Comparison of ENCODE assay signal across 28 mouse cellular contexts in the genomic region with DNA sequence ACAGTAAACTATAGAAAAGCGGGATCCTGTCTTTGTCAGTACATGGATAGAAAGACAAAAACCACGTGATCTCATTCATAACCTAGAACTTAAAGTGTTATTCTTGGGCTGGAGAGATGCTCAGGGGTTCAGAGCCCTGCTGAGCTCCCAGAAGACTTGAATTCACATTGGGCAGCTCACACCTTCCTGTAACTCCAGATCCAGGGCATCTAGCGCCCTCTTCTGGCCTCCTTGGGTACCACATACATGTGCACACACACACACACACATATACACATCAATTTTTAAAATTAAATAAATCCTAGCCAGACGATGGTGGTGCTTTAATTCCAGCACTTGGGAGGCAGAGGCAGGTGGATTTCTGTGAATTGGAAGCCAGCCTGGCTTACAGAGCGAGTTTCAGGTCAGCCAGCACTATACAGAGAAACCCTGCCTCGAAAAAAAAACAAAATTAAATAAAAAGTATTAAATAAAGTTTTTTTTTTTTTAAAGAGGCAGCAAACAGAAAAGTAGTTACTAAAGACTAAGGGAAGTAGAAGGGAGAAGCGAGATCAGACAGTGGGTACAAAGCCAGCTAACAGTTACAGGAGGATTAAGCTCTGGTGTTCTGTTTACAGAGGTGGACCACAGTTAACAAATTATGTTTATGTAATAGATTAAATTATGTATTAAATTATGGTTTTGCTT. TPM values are rescaled to one million over a fixed set of nuclear protein-coding genes. Genes with fewer than 3 reads are reported as not detected.
DNase-seq lines count a peak whose midpoint lies in the region; ATAC-seq and TF ChIP-seq lines count a peak whose summit lies in the region.
"Had no signal": no experiment of that assay in that cellular context is flagged by ENCODE, and none has a peak within 500 bp of the region (broad histone marks: within the 10 kb centered on the region; RNA-seq: fewer than 3 reads in every experiment).

No protein-coding gene starts in this region.

- no peaks in the 10 kb centered on the region for H3K36me3 ChIP-seq in intestine, postnatal 0 days (ENCODE audit: control insufficient read depth, insufficient read depth)
- H3K36me3 ChIP-seq in intestine, embryonic 16.5 days (ENCODE audit: control insufficient read depth, insufficient read depth, low read length), result no peaks in the 10 kb centered on the region
- H3K36me3 ChIP-seq in lung, postnatal 0 days (ENCODE audit: insufficient read depth, low read length), result no peaks in the 10 kb centered on the region
- no peaks in the 10 kb centered on the region for H3K36me3 ChIP-seq in ES-E14 (ENCODE audit: control insufficient read depth, insufficient read depth, low read length, poor library complexity, severe bottlenecking)
- no peaks in the 10 kb centered on the region for H3K36me3 ChIP-seq in small intestine, adult 2 months (ENCODE audit: control insufficient read depth, insufficient read depth, low read length)
- H3K36me3 ChIP-seq: embryonic facial prominence, embryonic 15.5 days; forebrain, embryonic 15.5 days; hindbrain, embryonic 15.5 days; intestine, embryonic 15.5 days; limb, embryonic 13.5 days; neural tube, embryonic 13.5 days had no signal

- WGBS in intestine, postnatal 0 days, result 80% methylated on average over 7 of the region's 7 CpGs
- WGBS in intestine, embryonic 16.5 days, result 78% methylated on average over 7 of the region's 7 CpGs
- WGBS in lung, postnatal 0 days, result 78% methylated on average over 7 of the region's 7 CpGs
- 82% methylated on average over 7 of the region's 7 CpGs for WGBS in small intestine, adult 2 months

- TF ChIP-seq EP300 in lung, postnatal 0 days (IDR thresholded peaks at IDR 0.05), result no peak

- H3K4me2 ChIP-seq in intestine, postnatal 0 days (replicated peaks; ENCODE audit: low read depth), result no peak overlapping the region
- H3K4me2 ChIP-seq in intestine, embryonic 16.5 days (ENCODE audit: low read depth, low read length), result no peak overlapping the region
- no peak overlapping the region for H3K4me2 ChIP-seq in lung, postnatal 0 days (replicated peaks; ENCODE audit: low read depth, low read length)
- H3K4me2 ChIP-seq: embryonic facial prominence, embryonic 15.5 days; forebrain, embryonic 15.5 days; hindbrain, embryonic 15.5 days; intestine, embryonic 15.5 days; limb, embryonic 13.5 days; neural tube, embryonic 13.5 days had no signal

- no peaks in the 10 kb centered on the region for H3K9me3 ChIP-seq in intestine, postnatal 0 days (ENCODE audit: control insufficient read depth)
- H3K9me3 ChIP-seq in intestine, embryonic 16.5 days (ENCODE audit: control insufficient read depth, low read length), result peaks cover 4% of the 10 kb centered on the region; the same call in 1 of the 2 replicates
- no peaks in the 10 kb centered on the region for H3K9me3 ChIP-seq in lung, postnatal 0 days (ENCODE audit: low read length)
- H3K9me3 ChIP-seq in ES-E14 (ENCODE audit: control insufficient read depth, insufficient read depth, low read depth, low read length), result no peaks in the 10 kb centered on the region
- H3K9me3 ChIP-seq: forebrain, embryonic 15.5 days; hindbrain, embryonic 15.5 days; intestine, embryonic 15.5 days; neural tube, embryonic 13.5 days had no signal

- H3K27ac ChIP-seq in intestine, postnatal 0 days (ENCODE audit: low read depth, low read length), result no peak overlapping the region
- H3K27ac ChIP-seq in intestine, embryonic 16.5 days (ENCODE audit: low read length), result no peak overlapping the region
- no peak overlapping the region for H3K27ac ChIP-seq in lung, postnatal 0 days (ENCODE audit: low read length)
- H3K27ac ChIP-seq in ES-E14 (ENCODE audit: insufficient read depth, low read depth, low read length, poor library complexity, severe bottlenecking), result no peak overlapping the region
- no peak overlapping the region for H3K27ac ChIP-seq in small intestine, adult 2 months (ENCODE audit: insufficient read depth, low read depth, low read length)
- H3K27ac ChIP-seq: embryonic facial prominence, embryonic 15.5 days; forebrain, embryonic 15.5 days; hindbrain, embryonic 15.5 days; intestine, embryonic 15.5 days; limb, embryonic 13.5 days; neural tube, embryonic 13.5 days had no signal

- peaks cover 3% of the 10 kb centered on the region for H3K27me3 ChIP-seq in intestine, postnatal 0 days (replicated peaks; ENCODE audit: control insufficient read depth, insufficient read depth, low read length)
- H3K27me3 ChIP-seq in intestine, embryonic 16.5 days (replicated peaks; ENCODE audit: control insufficient read depth, insufficient read depth, low read length), result peaks cover 10% of the 10 kb centered on the region; the same call in 1 of the 2 replicates
- H3K27me3 ChIP-seq in lung, postnatal 0 days (replicated peaks; ENCODE audit: insufficient read depth, low read length), result no peaks in the 10 kb centered on the region
- no peaks in the 10 kb centered on the region for H3K27me3 ChIP-seq in small intestine, adult 2 months (ENCODE audit: control insufficient read depth, insufficient read depth, low read length)

- H3K9ac ChIP-seq in intestine, postnatal 0 days (ENCODE audit: low read depth, low read length), result no peak overlapping the region
- no peak overlapping the region for H3K9ac ChIP-seq in intestine, embryonic 16.5 days (ENCODE audit: low read depth, low read length)
- no peak overlapping the region for H3K9ac ChIP-seq in lung, postnatal 0 days (replicated peaks; ENCODE audit: low read depth)
- no peak overlapping the region for H3K9ac ChIP-seq in ES-E14 (ENCODE audit: insufficient read depth, low read depth, low read length, poor library complexity, severe bottlenecking)
- H3K9ac ChIP-seq: embryonic facial prominence, embryonic 15.5 days; forebrain, embryonic 15.5 days; hindbrain, embryonic 15.5 days; intestine, embryonic 15.5 days; limb, embryonic 13.5 days; neural tube, embryonic 13.5 days had no signal

- in situ Hi-C loops in ES-E14 (cut with MboI; ENCODE audit: low sequenced_read_pairs in 2 of 2, unreplicated experiment in 2 of 2), result no loop called here

- no peak for TF ChIP-seq POLR2A in small intestine, adult 2 months (IDR thresholded peaks at IDR 0.05; ENCODE audit: low read depth, low read length)

- no peak overlapping the region for H3K4me3 ChIP-seq in intestine, postnatal 0 days (ENCODE audit: low read depth, low read length)
- no peak overlapping the region for H3K4me3 ChIP-seq in intestine, embryonic 16.5 days (ENCODE audit: low read length)
- H3K4me3 ChIP-seq in lung, postnatal 0 days (ENCODE audit: low read depth, low read length), result no peak overlapping the region
- H3K4me3 ChIP-seq in ES-E14 (ENCODE audit: insufficient read depth in 1 of 2, low read depth in 1 of 2, low read length in 2 of 2, poor library complexity in 1 of 2, severe bottlenecking in 1 of 2), result no peak overlapping the region
- no peak overlapping the region for H3K4me3 ChIP-seq in small intestine, adult 2 months (ENCODE audit: low read depth, low read length)
- H3K4me3 ChIP-seq: embryonic facial prominence, embryonic 15.5 days; forebrain, embryonic 15.5 days; hindbrain, embryonic 15.5 days; intestine, embryonic 15.5 days; limb, embryonic 13.5 days; myocyte; neural tube, embryonic 13.5 days had no signal

- H3K4me1 ChIP-seq in intestine, postnatal 0 days (replicated peaks; ENCODE audit: control insufficient read depth, insufficient read depth, low read length), result no peaks in the 10 kb centered on the region
- peaks cover 8% of the 10 kb centered on the region for H3K4me1 ChIP-seq in intestine, embryonic 16.5 days (ENCODE audit: control insufficient read depth, insufficient read depth, low read length)
- H3K4me1 ChIP-seq in lung, postnatal 0 days (ENCODE audit: insufficient read depth, low read depth, low read length), result no peaks in the 10 kb centered on the region
- H3K4me1 ChIP-seq in ES-E14 (ENCODE audit: control insufficient read depth in 2 of 2, insufficient read depth in 2 of 2, low read length in 2 of 2, poor library complexity in 1 of 2), result 0 out of 4 replicates have a peak, but pooled peaks cover 0 to 2% of the 10 kb centered on the region in 2 experiments
- peaks cover 8% of the 10 kb centered on the region for H3K4me1 ChIP-seq in small intestine, adult 2 months (ENCODE audit: control insufficient read depth, insufficient read depth, insufficient read length, low read length)

- DNase-seq in lung, postnatal 0 days (ENCODE audit: low spot score), result no peak
- no peak for DNase-seq in lung, postnatal 36 days
- DNase-seq in ES-E14 (ENCODE audit: low read depth, low spot score), result no peak
- no peak for DNase-seq in left cerebral cortex, adult 9 months (ENCODE audit: low spot score in 2 of 2)
- DNase-seq: adrenal gland, postnatal 25 days; cerebellum, adult 9-11 months; gastrocnemius, postnatal 14 days; heart, postnatal 4 days; kidney, postnatal 25 days; lung, adult 18-20 months; lung, postnatal 4 days; midbrain, embryonic 14.5 days; right cerebral cortex, adult 18-20 months; right cerebral cortex, postnatal 4 days had no signal

- TF ChIP-seq CTCF in intestine, postnatal 0 days (IDR thresholded peaks at IDR 0.05; ENCODE audit: low read depth), result peak; percentile 19; the same call in 1 of the 2 replicates
- peak; percentile 22; the same call in 1 of the 2 replicates for TF ChIP-seq CTCF in lung, postnatal 0 days (IDR thresholded peaks at IDR 0.05)
- TF ChIP-seq CTCF in small intestine, adult 2 months (IDR thresholded peaks at IDR 0.05; ENCODE audit: extremely low read depth, insufficient read length, insufficient replicate concordance, low read depth, low read length), result peak; percentile 19; the same call in 1 of the 2 replicates

- ATAC-seq in intestine, postnatal 0 days, result no peak
- no peak for ATAC-seq in intestine, embryonic 16.5 days
- ATAC-seq in lung, postnatal 0 days, result no peak
- ATAC-seq: forebrain, embryonic 15.5 days; intestine, embryonic 15.5 days had no signal

RNA-seq across cellular contexts. Expression of a gene that starts 8.7 kb away (rescaled TPM):
- polyA plus RNA-seq in intestine, postnatal 0 days (2015; fragmentation: Nextera tagmentation; extraction: Ambion mirVana), result 1.3 and 1.8 TPM in 2 replicates
- polyA plus RNA-seq in intestine, embryonic 16.5 days (2015; fragmentation: Nextera tagmentation; extraction: Ambion mirVana), result 0.66 and 0.73 TPM in 2 replicates
- polyA plus RNA-seq in lung, postnatal 0 days (2015; fragmentation: Nextera tagmentation; extraction: Ambion mirVana), result 11.0 and 19.1 TPM in 2 replicates
- 7.5 and 8.5 TPM in 2 replicates for total RNA-seq in ES-E14 (2012; rRNA removed)
- polyA plus RNA-seq in small intestine, adult 2 months (2012; rRNA removed), result 1.8 and 2.1 TPM in 2 replicates
- total RNA-seq: common myeloid progenitor, adult 5-6 weeks had no signal

RNA-seq across cellular contexts. Expression of a gene that starts 27.1 kb away (rescaled TPM):
- polyA plus RNA-seq in intestine, postnatal 0 days (2015; fragmentation: Nextera tagmentation; extraction: Ambion mirVana), result 2.5 and 2.9 TPM in 2 replicates
- 0.70 and 0.81 TPM in 2 replicates for polyA plus RNA-seq in intestine, embryonic 16.5 days (2015; fragmentation: Nextera tagmentation; extraction: Ambion mirVana)
- polyA plus RNA-seq in lung, postnatal 0 days (2015; fragmentation: Nextera tagmentation; extraction: Ambion mirVana), result 1.1 and 1.4 TPM in 2 replicates
- 0.90 and 0.94 TPM in 2 replicates for total RNA-seq in ES-E14 (2012; rRNA removed)
- polyA plus RNA-seq in small intestine, adult 2 months (2012; rRNA removed), result 6.1 and 6.2 TPM in 2 replicates
- total RNA-seq: common myeloid progenitor, adult 5-6 weeks had no signal

RNA-seq across cellular contexts. Expression of a gene that starts 47.5 kb away (rescaled TPM):
- 50.6 and 53.2 TPM in 2 replicates for polyA plus RNA-seq in intestine, postnatal 0 days (2015; fragmentation: Nextera tagmentation; extraction: Ambion mirVana)
- 55.3 and 59.9 TPM in 2 replicates for polyA plus RNA-seq in intestine, embryonic 16.5 days (2015; fragmentation: Nextera tagmentation; extraction: Ambion mirVana)
- polyA plus RNA-seq in lung, postnatal 0 days (2015; fragmentation: Nextera tagmentation; extraction: Ambion mirVana), result 24.8 TPM in 2 replicates
- total RNA-seq in ES-E14 (2012; rRNA removed), result 3.4 and 4.1 TPM in 2 replicates
- 44.4 and 71.0 TPM in 2 replicates for polyA plus RNA-seq in small intestine, adult 2 months (2012; rRNA removed)
- total RNA-seq: common myeloid progenitor, adult 5-6 weeks; gastrocnemius, postnatal 14 days; heart, adult 8-10 months; heart, postnatal 4 days; left cerebral cortex, postnatal 25 days; megakaryocyte-erythroid progenitor cell, adult 5-6 weeks had no signal
